In genomic region chr9:62154956-62155355, GRCm38 (mm10) we compare ENCODE assay signal across 26 mouse cellular contexts. TPM values are rescaled to one million over a fixed set of nuclear protein-coding genes. Genes with fewer than 3 reads are reported as not detected.
DNase-seq lines count a peak whose midpoint lies in the region; ATAC-seq and TF ChIP-seq lines count a peak whose summit lies in the region.
"Had no signal": no experiment of that assay in that cellular context is flagged by ENCODE, and none has a peak within 500 bp of the region (broad histone marks: within the 10 kb centered on the region; RNA-seq: fewer than 3 reads in every experiment).

No protein-coding gene starts in this region.

- peak overlapping the region; percentile 25; the same call in 1 of the 2 replicates for H3K27ac ChIP-seq in hindbrain, embryonic 10.5 days
- H3K27ac ChIP-seq in hindbrain, embryonic 12.5 days, result no peak overlapping the region
- peak overlapping the region; percentile 67; the same call in 1 of the 2 replicates for H3K27ac ChIP-seq in neural tube, embryonic 13.5 days (replicated peaks)
- no peak overlapping the region for H3K27ac ChIP-seq in neural tube, embryonic 15.5 days (replicated peaks)
- H3K27ac ChIP-seq in gastrocnemius, adult 2 months, result no peak overlapping the region
- H3K27ac ChIP-seq: embryonic facial prominence, embryonic 13.5 days; heart, embryonic 15.5 days; hindbrain, postnatal 0 days had no signal

- no peaks in the 10 kb centered on the region for H3K36me3 ChIP-seq in hindbrain, embryonic 10.5 days
- no peaks in the 10 kb centered on the region for H3K36me3 ChIP-seq in hindbrain, embryonic 12.5 days
- no peaks in the 10 kb centered on the region for H3K36me3 ChIP-seq in neural tube, embryonic 13.5 days
- H3K36me3 ChIP-seq in neural tube, embryonic 15.5 days, result no peaks in the 10 kb centered on the region
- H3K36me3 ChIP-seq: embryonic facial prominence, embryonic 13.5 days; G1E; heart, embryonic 12.5 days; heart, embryonic 15.5 days had no signal

- H3K27me3 ChIP-seq in hindbrain, embryonic 10.5 days (ENCODE audit: insufficient read depth, poor library complexity, severe bottlenecking), result no peaks in the 10 kb centered on the region
- H3K27me3 ChIP-seq in hindbrain, embryonic 12.5 days, result no peaks in the 10 kb centered on the region
- no peaks in the 10 kb centered on the region for H3K27me3 ChIP-seq in neural tube, embryonic 13.5 days
- no peaks in the 10 kb centered on the region for H3K27me3 ChIP-seq in neural tube, embryonic 15.5 days (replicated peaks)
- H3K27me3 ChIP-seq: embryonic facial prominence, embryonic 13.5 days; heart, embryonic 12.5 days had no signal

- peak; percentile 20 for DNase-seq in cerebellum, adult 9-11 months
- DNase-seq in cerebellum, adult 18-20 months, result no peak
- DNase-seq in hindbrain, embryonic 10.5 days (ENCODE audit: low spot score), result no peak
- DNase-seq in gastrocnemius, adult 2 months, result no peak
- DNase-seq: adrenal gland, postnatal 10 days; adrenal gland, postnatal 36 days; B cell, adult 2 months; forebrain, postnatal 0 days; gastrocnemius, postnatal 25 days; heart, adult 18-20 months; heart, postnatal 10 days; heart, postnatal 36 days; kidney, adult 18-20 months had no signal

- H3K4me3 ChIP-seq in hindbrain, embryonic 10.5 days, result no peak overlapping the region
- no peak overlapping the region for H3K4me3 ChIP-seq in hindbrain, embryonic 12.5 days
- no peak overlapping the region for H3K4me3 ChIP-seq in neural tube, embryonic 13.5 days
- H3K4me3 ChIP-seq in neural tube, embryonic 15.5 days (replicated peaks), result no peak overlapping the region
- no peak overlapping the region for H3K4me3 ChIP-seq in gastrocnemius, adult 2 months
- H3K4me3 ChIP-seq: embryonic facial prominence, embryonic 13.5 days; erythroblast, embryonic 14.5 days; heart, embryonic 12.5 days; heart, embryonic 15.5 days had no signal

- 76% methylated on average over 7 of the region's 7 CpGs for WGBS in hindbrain, embryonic 10.5 days
- 72% methylated on average over 7 of the region's 7 CpGs for WGBS in hindbrain, embryonic 12.5 days
- WGBS in neural tube, embryonic 13.5 days, result 62% methylated on average over 7 of the region's 7 CpGs
- WGBS in neural tube, embryonic 15.5 days, result 75% methylated on average over 7 of the region's 7 CpGs

- H3K9ac ChIP-seq in hindbrain, embryonic 12.5 days, result no peak overlapping the region
- no peak overlapping the region for H3K9ac ChIP-seq in neural tube, embryonic 13.5 days
- H3K9ac ChIP-seq in neural tube, embryonic 15.5 days (replicated peaks), result no peak overlapping the region
- H3K9ac ChIP-seq: embryonic facial prominence, embryonic 13.5 days; forebrain, postnatal 0 days; heart, embryonic 12.5 days; heart, embryonic 15.5 days had no signal

- no peak overlapping the region for H3K4me2 ChIP-seq in hindbrain, embryonic 12.5 days (replicated peaks)
- no peak overlapping the region for H3K4me2 ChIP-seq in neural tube, embryonic 13.5 days
- no peak overlapping the region for H3K4me2 ChIP-seq in neural tube, embryonic 15.5 days
- H3K4me2 ChIP-seq: embryonic facial prominence, embryonic 13.5 days; heart, embryonic 12.5 days; heart, embryonic 15.5 days had no signal

- peaks cover 36% of the 10 kb centered on the region for H3K4me1 ChIP-seq in hindbrain, embryonic 10.5 days (replicated peaks)
- peaks cover 16% of the 10 kb centered on the region for H3K4me1 ChIP-seq in hindbrain, embryonic 12.5 days
- peaks cover 20% of the 10 kb centered on the region for H3K4me1 ChIP-seq in neural tube, embryonic 13.5 days (replicated peaks)
- peaks cover 20% of the 10 kb centered on the region for H3K4me1 ChIP-seq in neural tube, embryonic 15.5 days
- H3K4me1 ChIP-seq: heart, embryonic 15.5 days had no signal

- no peak for TF ChIP-seq CTCF in gastrocnemius, adult 2 months (IDR thresholded peaks at IDR 0.05)

- intact Hi-C loops in gastrocnemius, adult 2 months (cut with DNase I), result no loop called here

- H3K9me3 ChIP-seq in hindbrain, embryonic 10.5 days, result no peaks in the 10 kb centered on the region
- no peaks in the 10 kb centered on the region for H3K9me3 ChIP-seq in hindbrain, embryonic 12.5 days (replicated peaks)
- H3K9me3 ChIP-seq in neural tube, embryonic 13.5 days, result no peaks in the 10 kb centered on the region
- H3K9me3 ChIP-seq in neural tube, embryonic 15.5 days (replicated peaks), result no peaks in the 10 kb centered on the region
- H3K9me3 ChIP-seq: embryonic facial prominence, embryonic 13.5 days; G1E; heart, embryonic 12.5 days; heart, embryonic 15.5 days had no signal

- no peak for ATAC-seq in hindbrain, embryonic 12.5 days (ENCODE audit: low FRiP score)
- ATAC-seq in neural tube, embryonic 13.5 days (ENCODE audit: low read depth), result no peak
- ATAC-seq in neural tube, embryonic 15.5 days (ENCODE audit: low FRiP score), result no peak
- ATAC-seq: forebrain, embryonic 14.5 days; forebrain, postnatal 0 days; hindbrain, postnatal 0 days; inflammation-experienced regulatory T-cells, adult 6 months; intestine, embryonic 16.5 days; Patski had no signal

RNA-seq across cellular contexts. Expression of gene Glce, which starts 32.5 kb away (rescaled TPM):
- 16.5 and 19.7 TPM in 2 replicates for polyA plus RNA-seq in hindbrain, embryonic 10.5 days (2016; fragmentation: Nextera tagmentation; extraction: Ambion mirVana)
- polyA plus RNA-seq in hindbrain, embryonic 12.5 days (2016; fragmentation: Nextera tagmentation; extraction: Ambion mirVana), result 26.9 and 27.2 TPM in 2 replicates
- polyA plus RNA-seq in neural tube, embryonic 13.5 days (2015; fragmentation: Nextera tagmentation; extraction: Ambion mirVana), result 17.3 and 20.7 TPM in 2 replicates
- polyA plus RNA-seq in neural tube, embryonic 15.5 days (2015; fragmentation: Nextera tagmentation; extraction: Ambion mirVana), result 20.0 and 22.1 TPM in 2 replicates
- 1 to 10 TPM; 6.1 to 8.9 TPM for total RNA-seq in gastrocnemius, adult 2 months (2021)

Comparison
In these comparisons a context has a peak if more than half of its experiments do, and no peak if none do; other contexts are left out.
1. H3K27ac ChIP-seq: peak in hindbrain, embryonic 10.5 days (single experiment) and neural tube, embryonic 13.5 days (single experiment); none in hindbrain, embryonic 12.5 days (single experiment), neural tube, embryonic 15.5 days (single experiment) and gastrocnemius, adult 2 months (single experiment).